Mouse (Mus musculus) spleen, adult 12 weeks (tissue): Measurements from ENCODE around the gene Prdm13.

Source experiments
- DNase-seq: peaks from one replicate; pipeline ENCODE4 v3.0.0; 2022; ENCODE audit warnings: low spot score

Prdm13 gene

GRCm38 (mm10) chr4:21685595-21686091 lies at the start of gene Prdm13:
Gene Prdm13 (minus strand): TSS chr4:21685963.
- DNase-seq: no peak

- DNase-seq: peak; percentile 86
Measured at GRCm38 (mm10) chr4:21727615-21728165, 41.9 kb upstream of the Prdm13 start, which contains the start of gene Ccnc. Gene Ccnc (plus strand): TSS chr4:21727701.

GRCm38 (mm10) chr4:21726912-21727614 lies 41.3 kb upstream of the Prdm13 start:
- DNase-seq: peak; percentile 14

- DNase-seq: no peak
Measured at GRCm38 (mm10) chr4:21722752-21723334, 37.1 kb upstream of the Prdm13 start.

- peak; percentile 13 for DNase-seq
Measured at GRCm38 (mm10) chr4:21712147-21712546, 26.4 kb upstream of the Prdm13 start.

GRCm38 (mm10) chr4:21705046-21705445 lies 19.3 kb upstream of the Prdm13 start:
- DNase-seq: no peak

GRCm38 (mm10) chr4:21695638-21696254 lies 10.0 kb upstream of the Prdm13 start:
- DNase-seq: peak; percentile 28

GRCm38 (mm10) chr4:21690221-21690620 lies 4.5 kb upstream of the Prdm13 start:
- DNase-seq: no peak

GRCm38 (mm10) chr4:21689492-21689941 lies 3.8 kb upstream of the Prdm13 start:
- no peak for DNase-seq

- no peak for DNase-seq
Measured at GRCm38 (mm10) chr4:21688703-21689200, 3.0 kb upstream of the Prdm13 start.

- DNase-seq: no peak
Measured at GRCm38 (mm10) chr4:21687783-21688702, 2.3 kb upstream of the Prdm13 start.

GRCm38 (mm10) chr4:21686934-21687333 lies 1.2 kb upstream of the Prdm13 start:
- DNase-seq: no peak

GRCm38 (mm10) chr4:21686416-21686815 lies 653 bp upstream of the Prdm13 start:
- no peak for DNase-seq

- DNase-seq: no peak
Measured at GRCm38 (mm10) chr4:21684341-21684970, 1.3 kb downstream of the Prdm13 start.

GRCm38 (mm10) chr4:21682421-21683150 lies 3.2 kb downstream of the Prdm13 start:
- DNase-seq: no peak

- no peak for DNase-seq
Measured at GRCm38 (mm10) chr4:21680971-21681370, 4.8 kb downstream of the Prdm13 start.

- DNase-seq: no peak
Measured at GRCm38 (mm10) chr4:21679624-21680480, 5.9 kb downstream of the Prdm13 start.

- DNase-seq: no peak
Measured at GRCm38 (mm10) chr4:21678975-21679623, 6.7 kb downstream of the Prdm13 start.
